Mouse (Mus musculus) limb, embryonic 10.5 days (tissue): ENCODE results near the gene Snapc5. TPM values are rescaled to one million over a fixed set of nuclear protein-coding genes. Genes with fewer than 3 reads are reported as not detected.
A peak's percentile ranks its signal among the peaks of the same experiment; 100 is the strongest.

ENCODE experiments used
- DNase-seq: peaks from one replicate; pipeline ENCODE4 v3.0.0-alpha.2; 2017; ENCODE audit warnings: low spot score
- H3K27ac ChIP-seq: fragments of 300-500 bp; sonication (generic); 2 replicates; pipeline ENCODE4 v1.5.1; 2016; ENCODE audit warnings: mild to moderate bottlenecking
- H3K27me3 ChIP-seq: fragments of 300-500 bp; sonication (generic); 2 replicates; pipeline ENCODE4 v1.6.1; 2016; ENCODE audit warnings: low read depth, mild to moderate bottlenecking; ENCODE audit not compliant: poor library complexity, severe bottlenecking
- H3K36me3 ChIP-seq: fragments of 300-500 bp; sonication (generic); 2 replicates; pipeline ENCODE4 v1.6.1; 2016; ENCODE audit warnings: mild to moderate bottlenecking, moderate library complexity
- H3K4me1 ChIP-seq: fragments of 300-500 bp; sonication (generic); 2 replicates; pipeline ENCODE4 v1.6.1; 2016
- H3K4me3 ChIP-seq: fragments of 300-500 bp; sonication (generic); 2 replicates; pipeline ENCODE4 v1.5.1; 2016; ENCODE audit warnings: mild to moderate bottlenecking, moderate library complexity
- H3K9me3 ChIP-seq: fragments of 300-500 bp; sonication (generic); replicated peaks from 2 replicates; pipeline ENCODE4 v1.6.1; 2016; ENCODE audit warnings: mild to moderate bottlenecking
- WGBS: fragments of 180-500 bp; shearing (Covaris S2); methylation state at CpG from one replicate; pipeline ENCODE4 v1.1.7; 2016; 5-methylcytosine and 5-hydroxymethylcytosine counted together
- polyA plus RNA-seq: library from polyadenylated mRNA; unstranded; fragments of >200 nt; fragmentation: Nextera tagmentation; extraction: Ambion mirVana; gene quantifications from 2 replicates; pipeline ENCODE4 v1.2.1, GENCODE M21; 2016

The Snapc5 gene
- polyA plus RNA-seq, 1 experiment from 2014 or later: 31.5 TPM

GRCm38 (mm10) chr9:64214452-64214851 is 35.4 kb downstream of the Snapc5 start:
- Histone ChIP-seq H3K36me3 (peaks cover 42% of the 10 kb centered on the region), H3K27me3 (no peaks in the 10 kb centered on the region), H3K4me3 (no peak overlapping the region), H3K9me3 (no peaks in the 10 kb centered on the region), H3K27ac (no peak overlapping the region), H3K4me1 (peaks cover 3% of the 10 kb centered on the region; the same call in 1 of the 2 replicates)
- 87% methylated on average over 17 of the region's 17 CpGs for WGBS
- DNase-seq: no peak

- DNase-seq: no peak
- no peaks in the 10 kb centered on the region for H3K27me3 ChIP-seq
- H3K36me3 ChIP-seq: peaks cover 27% of the 10 kb centered on the region
- H3K27ac ChIP-seq: no peak overlapping the region
- WGBS: 68% methylated on average over 4 of the region's 4 CpGs
- H3K9me3 ChIP-seq: no peaks in the 10 kb centered on the region
- peaks cover 12% of the 10 kb centered on the region for H3K4me1 ChIP-seq
- no peak overlapping the region for H3K4me3 ChIP-seq
Measured at GRCm38 (mm10) chr9:64216090-64216489, 37.0 kb downstream of the Snapc5 start.

- WGBS: 95% methylated on average over 2 of the region's 2 CpGs
- H3K27ac ChIP-seq: no peak overlapping the region
- no peak overlapping the region for H3K4me3 ChIP-seq
- no peaks in the 10 kb centered on the region for H3K9me3 ChIP-seq
- H3K4me1 ChIP-seq: peaks cover 12% of the 10 kb centered on the region
- H3K36me3 ChIP-seq: peaks cover 22% of the 10 kb centered on the region
- no peak for DNase-seq
- H3K27me3 ChIP-seq: no peaks in the 10 kb centered on the region
Measured at GRCm38 (mm10) chr9:64216641-64217040, 37.6 kb downstream of the Snapc5 start.

- no peak overlapping the region for H3K27ac ChIP-seq
- no peaks in the 10 kb centered on the region for H3K9me3 ChIP-seq
- DNase-seq: no peak
- H3K4me1 ChIP-seq: peaks cover 12% of the 10 kb centered on the region
- H3K36me3 ChIP-seq: peaks cover 10% of the 10 kb centered on the region
- H3K27me3 ChIP-seq: no peaks in the 10 kb centered on the region
- H3K4me3 ChIP-seq: no peak overlapping the region
Measured at GRCm38 (mm10) chr9:64217887-64218286, 38.8 kb downstream of the Snapc5 start.

- H3K27ac ChIP-seq: no peak overlapping the region
- H3K4me3 ChIP-seq: no peak overlapping the region
- H3K9me3 ChIP-seq: no peaks in the 10 kb centered on the region
- no peak for DNase-seq
- 66% methylated on average over 1 of the region's 1 CpGs for WGBS
- H3K4me1 ChIP-seq: peaks cover 12% of the 10 kb centered on the region
- peaks cover 6% of the 10 kb centered on the region for H3K36me3 ChIP-seq
- no peaks in the 10 kb centered on the region for H3K27me3 ChIP-seq
Measured at GRCm38 (mm10) chr9:64219305-64219704, 40.2 kb downstream of the Snapc5 start.

- H3K27me3 ChIP-seq: no peaks in the 10 kb centered on the region
- DNase-seq: no peak
- no peak overlapping the region for H3K4me3 ChIP-seq
- peaks cover 12% of the 10 kb centered on the region for H3K4me1 ChIP-seq
- peaks cover 6% of the 10 kb centered on the region; the same call in 1 of the 2 replicates for H3K36me3 ChIP-seq
- no peaks in the 10 kb centered on the region for H3K9me3 ChIP-seq
- 70% methylated on average over 10 of the region's 10 CpGs for WGBS
- no peak overlapping the region for H3K27ac ChIP-seq
Measured at GRCm38 (mm10) chr9:64219772-64220420, 40.8 kb downstream of the Snapc5 start.

- peaks cover 12% of the 10 kb centered on the region for H3K4me1 ChIP-seq
- no peaks in the 10 kb centered on the region for H3K9me3 ChIP-seq
- 89% methylated on average over 1 of the region's 1 CpGs for WGBS
- DNase-seq: no peak
- no peak overlapping the region for H3K27ac ChIP-seq
- peaks cover 8% of the 10 kb centered on the region; the same call in 1 of the 2 replicates for H3K36me3 ChIP-seq
- no peak overlapping the region for H3K4me3 ChIP-seq
- H3K27me3 ChIP-seq: no peaks in the 10 kb centered on the region
Measured at GRCm38 (mm10) chr9:64220603-64221002, 41.5 kb downstream of the Snapc5 start.

- Histone ChIP-seq H3K27ac (no peak overlapping the region), H3K36me3 (peaks cover 8% of the 10 kb centered on the region; the same call in 1 of the 2 replicates), H3K9me3 (no peaks in the 10 kb centered on the region), H3K4me1 (peaks cover 12% of the 10 kb centered on the region), H3K27me3 (no peaks in the 10 kb centered on the region), H3K4me3 (no peak overlapping the region)
- WGBS: 88% methylated on average over 4 of the region's 4 CpGs
- no peak for DNase-seq
Measured at GRCm38 (mm10) chr9:64221480-64221879, 42.4 kb downstream of the Snapc5 start.

GRCm38 (mm10) chr9:64222098-64222497 is 43.0 kb downstream of the Snapc5 start:
- no peak for DNase-seq
- Histone ChIP-seq H3K4me1 (peaks cover 12% of the 10 kb centered on the region), H3K27ac (no peak overlapping the region), H3K27me3 (no peaks in the 10 kb centered on the region), H3K36me3 (peaks cover 9% of the 10 kb centered on the region; the same call in 1 of the 2 replicates), H3K9me3 (no peaks in the 10 kb centered on the region), H3K4me3 (no peak overlapping the region)
- 73% methylated on average over 2 of the region's 2 CpGs for WGBS

- Histone ChIP-seq H3K27me3 (no peaks in the 10 kb centered on the region), H3K27ac (no peak overlapping the region), H3K36me3 (peaks cover 10% of the 10 kb centered on the region; the same call in 1 of the 2 replicates), H3K4me3 (no peak overlapping the region), H3K9me3 (no peaks in the 10 kb centered on the region), H3K4me1 (peaks cover 22% of the 10 kb centered on the region)
- no peak for DNase-seq
Measured at GRCm38 (mm10) chr9:64225805-64226204, 46.7 kb downstream of the Snapc5 start.

GRCm38 (mm10) chr9:64227736-64228135 is 48.7 kb downstream of the Snapc5 start:
- Histone ChIP-seq H3K4me1 (peaks cover 32% of the 10 kb centered on the region), H3K36me3 (peaks cover 10% of the 10 kb centered on the region; the same call in 1 of the 2 replicates), H3K27ac (no peak overlapping the region), H3K4me3 (no peak overlapping the region), H3K9me3 (no peaks in the 10 kb centered on the region), H3K27me3 (no peaks in the 10 kb centered on the region)
- no peak for DNase-seq
- 90% methylated on average over 12 of the region's 12 CpGs for WGBS

GRCm38 (mm10) chr9:64228972-64229371 is 49.9 kb downstream of the Snapc5 start:
- Histone ChIP-seq H3K4me1 (peaks cover 39% of the 10 kb centered on the region), H3K27me3 (no peaks in the 10 kb centered on the region), H3K9me3 (no peaks in the 10 kb centered on the region), H3K27ac (0 out of 2 replicates have a peak overlapping the region, but pooled peaks have one; percentile 14), H3K4me3 (no peak overlapping the region), H3K36me3 (peaks cover 8% of the 10 kb centered on the region; the same call in 1 of the 2 replicates)
- DNase-seq: no peak

- WGBS: 79% methylated on average over 5 of the region's 5 CpGs
- no peak for DNase-seq
- Histone ChIP-seq H3K9me3 (no peaks in the 10 kb centered on the region), H3K4me1 (peaks cover 46% of the 10 kb centered on the region), H3K27ac (no peak overlapping the region), H3K36me3 (peaks cover 6% of the 10 kb centered on the region), H3K4me3 (no peak overlapping the region), H3K27me3 (no peaks in the 10 kb centered on the region)
Measured at GRCm38 (mm10) chr9:64231171-64231570, 52.1 kb downstream of the Snapc5 start.

- Histone ChIP-seq H3K27me3 (no peaks in the 10 kb centered on the region), H3K4me3 (no peak overlapping the region), H3K4me1 (peaks cover 46% of the 10 kb centered on the region), H3K9me3 (no peaks in the 10 kb centered on the region), H3K27ac (no peak overlapping the region), H3K36me3 (peaks cover 9% of the 10 kb centered on the region)
- no peak for DNase-seq
- WGBS: 91% methylated on average over 3 of the region's 3 CpGs
Measured at GRCm38 (mm10) chr9:64231674-64232073, 52.6 kb downstream of the Snapc5 start.
